Mouse (Mus musculus) intestine, postnatal 0 days (tissue): ENCODE results near the gene Ptgir. TPM values are rescaled to one million over a fixed set of nuclear protein-coding genes. Genes with fewer than 3 reads are reported as not detected.

Source experiments
- ATAC-seq: fragments of 200-750 bp; cut with Nextera tagmentation; 2 replicates; pipeline ENCODE4 v1.8.0; 2017; ENCODE audit warnings: mild to moderate bottlenecking, moderate TSS enrichment, moderate library complexity
- H3K27ac ChIP-seq: fragments of 300-500 bp; sonication (generic); 2 replicates; pipeline ENCODE4 v1.5.1; 2014; ENCODE audit warnings: mild to moderate bottlenecking, low read depth, low read length, moderate library complexity
- H3K27me3 ChIP-seq: fragments of 300-500 bp; sonication (generic); replicated peaks from 2 replicates; pipeline ENCODE4 v1.6.1; 2014; ENCODE audit warnings: low read length, mixed read lengths; ENCODE audit not compliant: control insufficient read depth, insufficient read depth
- H3K36me3 ChIP-seq: fragments of 300-500 bp; sonication (generic); 2 replicates; pipeline ENCODE4 v1.6.1; 2014; ENCODE audit warnings: mild to moderate bottlenecking, moderate library complexity; ENCODE audit not compliant: control insufficient read depth, insufficient read depth
- H3K4me1 ChIP-seq: fragments of 300-500 bp; sonication (generic); replicated peaks from 2 replicates; pipeline ENCODE4 v1.6.1; 2014; ENCODE audit warnings: antibody characterized with exemption, low read length, mixed read lengths; ENCODE audit not compliant: control insufficient read depth, insufficient read depth
- H3K4me2 ChIP-seq: fragments of 300-500 bp; sonication (generic); replicated peaks from 2 replicates; pipeline ENCODE4 v1.6.1; 2014; ENCODE audit warnings: low read depth, mild to moderate bottlenecking, moderate library complexity
- H3K4me3 ChIP-seq: fragments of 300-500 bp; sonication (generic); 2 replicates; pipeline ENCODE4 v1.5.1; 2014; ENCODE audit warnings: low read depth, low read length
- H3K9ac ChIP-seq: fragments of 300-500 bp; sonication (generic); 2 replicates; pipeline ENCODE4 v1.6.1; 2014; ENCODE audit warnings: mild to moderate bottlenecking, low read depth, low read length
- H3K9me3 ChIP-seq: fragments of 300-500 bp; sonication (generic); 2 replicates; pipeline ENCODE4 v1.6.1; 2016; ENCODE audit warnings: mixed run types; ENCODE audit not compliant: control insufficient read depth
- CTCF ChIP-seq: sonication (generic); IDR thresholded peaks from 2 replicates; pipeline ENCODE4 v1.5.1; 2016; ENCODE audit warnings: low read depth, mild to moderate bottlenecking, control low read depth, antibody characterized with exemption, moderate library complexity
- WGBS: fragments of 180-500 bp; shearing (Covaris S2); extraction: QIAGEN DNeasy Blood & Tissue Kit; methylation state at CpG from one replicate; pipeline ENCODE4 v1.1.7; 2014; 5-methylcytosine and 5-hydroxymethylcytosine counted together
- polyA plus RNA-seq: library from polyadenylated mRNA; unstranded; fragments of >200 nt; fragmentation: Nextera tagmentation; extraction: Ambion mirVana; gene quantifications from 2 replicates; pipeline ENCODE4 v1.2.1, GENCODE M21; 2015

The Ptgir gene
- polyA plus RNA-seq, 1 experiment from 2014 or later: 1.7 TPM

- H3K27me3 ChIP-seq: no peaks in the 10 kb centered on the region
- no peaks in the 10 kb centered on the region for H3K4me1 ChIP-seq
- H3K9me3 ChIP-seq: no peaks in the 10 kb centered on the region
- WGBS: 20% methylated on average over 13 of the region's 13 CpGs
- H3K27ac ChIP-seq: no peak overlapping the region
- peaks cover 3% of the 10 kb centered on the region; the same call in 1 of the 2 replicates for H3K36me3 ChIP-seq
- H3K4me2 ChIP-seq: peak overlapping the region; percentile 87
- H3K4me3 ChIP-seq: peak overlapping the region; percentile 59
- H3K9ac ChIP-seq: no peak overlapping the region
- TF ChIP-seq CTCF: no peak
- no peak for ATAC-seq
Observed at GRCm38 (mm10) chr7:16876608-16877007, 29.7 kb upstream of the Ptgir start.

DNA sequence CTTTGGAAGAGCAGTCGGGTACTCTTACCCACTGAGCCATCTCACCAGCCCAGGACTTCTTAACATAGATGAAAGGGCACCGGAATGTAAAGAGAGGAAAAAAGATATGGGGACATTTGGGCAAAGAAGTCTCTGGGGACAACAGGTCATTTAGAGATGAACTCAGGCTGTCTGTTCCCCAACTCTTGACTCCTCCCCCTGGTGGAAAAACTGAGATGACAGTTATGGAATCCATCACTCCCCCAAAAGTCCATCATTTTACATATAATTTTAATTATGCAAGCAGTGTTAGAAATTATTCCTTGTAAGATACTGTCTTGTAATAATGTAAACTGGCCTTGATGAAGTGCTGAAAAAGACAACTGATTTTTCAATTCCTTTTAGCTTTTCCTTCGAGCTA, 28.6 kb upstream of the Ptgir start:
- Histone ChIP-seq H3K4me3 (no peak overlapping the region), H3K36me3 (no peaks in the 10 kb centered on the region; the same call in 1 of the 2 replicates), H3K9me3 (no peaks in the 10 kb centered on the region), H3K27me3 (no peaks in the 10 kb centered on the region), H3K27ac (no peak overlapping the region), H3K9ac (no peak overlapping the region), H3K4me2 (no peak overlapping the region), H3K4me1 (no peaks in the 10 kb centered on the region)
- peak; percentile 17; the same call in 1 of the 2 replicates for TF ChIP-seq CTCF
- WGBS: 77% methylated on average over 3 of the region's 3 CpGs
- ATAC-seq: no peak

DNA sequence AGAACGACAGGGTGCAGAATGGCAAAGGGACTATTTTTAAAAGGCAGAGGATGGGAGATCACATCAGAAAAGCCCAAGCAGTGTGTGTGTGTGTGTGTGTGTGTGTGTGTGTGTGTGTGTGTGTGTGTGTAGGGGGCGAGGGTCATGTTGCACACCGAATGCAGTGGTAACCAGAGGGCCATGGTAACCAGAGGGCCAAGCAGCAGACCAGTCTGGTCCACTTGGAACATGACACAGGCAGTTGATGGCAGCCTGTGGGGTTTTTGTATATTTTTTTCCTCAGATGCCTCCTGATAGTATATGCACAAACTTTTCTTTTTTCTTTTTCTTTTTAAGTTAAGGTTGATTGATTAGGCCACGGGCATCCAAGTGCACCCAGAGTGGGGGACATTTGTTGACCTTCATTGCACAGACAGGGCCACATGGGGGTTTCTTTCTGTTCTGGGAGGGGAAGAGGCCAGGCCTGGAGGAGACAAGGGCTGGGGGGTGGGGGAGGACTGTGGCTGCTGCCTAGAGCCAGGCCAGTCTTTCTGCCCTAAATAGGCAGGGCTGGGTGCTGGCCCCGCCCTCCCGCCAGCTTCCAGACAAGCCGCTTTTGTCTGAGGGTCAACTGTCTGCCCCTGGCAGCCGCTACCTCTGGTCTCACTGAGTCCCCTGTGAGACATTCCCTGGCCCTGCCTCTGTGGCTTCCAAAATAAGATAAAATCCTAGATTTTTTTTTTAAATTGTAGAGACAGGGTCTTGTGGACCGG, 26.3 kb upstream of the Ptgir start:
- no peak for ATAC-seq
- Histone ChIP-seq H3K4me1 (no peaks in the 10 kb centered on the region), H3K9ac (no peak overlapping the region), H3K36me3 (peaks cover under 1% of the 10 kb centered on the region; the same call in 1 of the 2 replicates), H3K4me3 (no peak overlapping the region), H3K27me3 (peaks cover 11% of the 10 kb centered on the region; the same call in 1 of the 2 replicates), H3K9me3 (no peaks in the 10 kb centered on the region), H3K27ac (0 out of 2 replicates have a peak overlapping the region, but pooled peaks have one; percentile 15), H3K4me2 (no peak overlapping the region)
- no peak for TF ChIP-seq CTCF
- 37% methylated on average over 9 of the region's 9 CpGs for WGBS

- no peak for TF ChIP-seq CTCF
Observed at GRCm38 (mm10) chr7:16880615-16881014, 25.7 kb upstream of the Ptgir start.

GRCm38 (mm10) chr7:16883162-16883561, 23.1 kb upstream of the Ptgir start:
- WGBS: 87% methylated on average over 6 of the region's 6 CpGs
- no peaks in the 10 kb centered on the region for H3K4me1 ChIP-seq
- 0 out of 2 replicates have a peak, but pooled peaks cover 2% of the 10 kb centered on the region for H3K9me3 ChIP-seq
- no peak overlapping the region for H3K27ac ChIP-seq
- H3K27me3 ChIP-seq: peaks cover 29% of the 10 kb centered on the region
- H3K36me3 ChIP-seq: peaks cover 16% of the 10 kb centered on the region; the same call in 1 of the 2 replicates
- H3K9ac ChIP-seq: no peak overlapping the region
- TF ChIP-seq CTCF: no peak
- H3K4me2 ChIP-seq: no peak overlapping the region
- no peak for ATAC-seq
- no peak overlapping the region for H3K4me3 ChIP-seq

More at GRCm38 (mm10) chr7:16880615-16881014, 25.7 kb upstream of the Ptgir start:
- peaks cover 16% of the 10 kb centered on the region for H3K27me3 ChIP-seq
- H3K9ac ChIP-seq: no peak overlapping the region
- H3K9me3 ChIP-seq: no peaks in the 10 kb centered on the region
- H3K4me3 ChIP-seq: no peak overlapping the region
- WGBS: 27% methylated on average over 5 of the region's 5 CpGs
- ATAC-seq: no peak
- no peaks in the 10 kb centered on the region for H3K4me1 ChIP-seq
- H3K4me2 ChIP-seq: no peak overlapping the region
- H3K27ac ChIP-seq: 0 out of 2 replicates have a peak overlapping the region, but pooled peaks have one; percentile 15
- H3K36me3 ChIP-seq: peaks cover 7% of the 10 kb centered on the region; the same call in 1 of the 2 replicates

- Histone ChIP-seq H3K36me3 (peaks cover 16% of the 10 kb centered on the region; the same call in 1 of the 2 replicates), H3K4me1 (no peaks in the 10 kb centered on the region), H3K9ac (no peak overlapping the region), H3K27ac (no peak overlapping the region), H3K27me3 (peaks cover 29% of the 10 kb centered on the region), H3K4me2 (no peak overlapping the region), H3K4me3 (no peak overlapping the region), H3K9me3 (0 out of 2 replicates have a peak, but pooled peaks cover 2% of the 10 kb centered on the region)
- no peak for TF ChIP-seq CTCF
- no peak for ATAC-seq
- WGBS: 70% methylated on average over 4 of the region's 4 CpGs
Observed at GRCm38 (mm10) chr7:16884334-16884733, 22.0 kb upstream of the Ptgir start.
